Mouse (Mus musculus) liver, adult 2 months (tissue): ENCODE measurements around the gene Ace. TPM values are rescaled to one million over a fixed set of nuclear protein-coding genes. Genes with fewer than 3 reads are reported as not detected.

Experiments used
- DNase-seq: peaks from one replicate; pipeline ENCODE4 v3.0.0-alpha.2; 2011; ENCODE audit warnings: low read depth, low spot score; ENCODE audit errors: extremely low read depth
- H3K27ac ChIP-seq: fragments of 200-500 bp; replicated peaks from 2 replicates; pipeline ENCODE4 v1.5.1; 2012; ENCODE audit warnings: low read depth, mild to moderate bottlenecking, control low read depth, inconsistent platforms, low read length; ENCODE audit not compliant: insufficient read depth
- H3K27me3 ChIP-seq: fragments of 200-500 bp; 2 replicates; pipeline ENCODE4 v1.6.1; 2012; ENCODE audit warnings: mild to moderate bottlenecking, moderate library complexity, low read length, inconsistent platforms; ENCODE audit not compliant: control insufficient read depth, insufficient read depth
- H3K36me3 ChIP-seq: fragments of 200-500 bp; 2 replicates; pipeline ENCODE4 v1.6.1; 2012; ENCODE audit warnings: low read length, inconsistent platforms; ENCODE audit not compliant: control insufficient read depth, insufficient read depth
- H3K4me1 ChIP-seq: fragments of 200-500 bp; 2 replicates; pipeline ENCODE4 v1.6.1; 2011; ENCODE audit warnings: low read length; ENCODE audit not compliant: control insufficient read depth, insufficient read depth
- H3K4me3 ChIP-seq: fragments of 200-500 bp; 2 replicates; pipeline ENCODE4 v1.5.1; 2011; ENCODE audit warnings: low read depth, mild to moderate bottlenecking, control low read depth, low read length, moderate library complexity; ENCODE audit not compliant: insufficient read depth
- H3K79me2 ChIP-seq: fragments of 200-500 bp; 2 replicates; pipeline ENCODE4 v1.6.1; 2012; ENCODE audit warnings: inconsistent platforms, mild to moderate bottlenecking, low read length, moderate library complexity; ENCODE audit not compliant: control insufficient read depth, insufficient read depth
- H3K9ac ChIP-seq: fragments of 200-500 bp; 2 replicates; pipeline ENCODE4 v1.6.1; 2012; ENCODE audit warnings: low read depth, mild to moderate bottlenecking, control low read depth, inconsistent platforms, low read length
- CTCF ChIP-seq: fragments of 200-500 bp; IDR thresholded peaks from 2 replicates; pipeline ENCODE4 v1.5.1; 2011; ENCODE audit warnings: low read depth, low read length, control low read depth
- POLR2A ChIP-seq: fragments of 200-500 bp; IDR thresholded peaks from 2 replicates; pipeline ENCODE4 v1.6.1; 2011; ENCODE audit warnings: low read length, control low read depth; ENCODE audit not compliant: insufficient read depth; ENCODE audit errors: extremely low read depth
- WGBS: fragments of 180-500 bp; shearing (Covaris S2); methylation state at CpG from one replicate; pipeline ENCODE4 v1.1.7; 2018; 5-methylcytosine and 5-hydroxymethylcytosine counted together
- polyA plus RNA-seq: library from polyadenylated mRNA; depleted of rRNA; stranded (reverse); fragments of >200 nt; gene quantifications from 2 replicates; pipeline ENCODE4 v1.2.3, GENCODE M21; 2012
- total RNA-seq: library from RNA; depleted of rRNA; stranded (reverse); fragments of >200 nt; gene quantifications from 2 replicates; pipeline ENCODE4 v1.2.3, GENCODE M21; 2014

The Ace gene
- total and polyA plus RNA-seq, 2 experiments, result 0.28 to 0.42 TPM

DNA sequence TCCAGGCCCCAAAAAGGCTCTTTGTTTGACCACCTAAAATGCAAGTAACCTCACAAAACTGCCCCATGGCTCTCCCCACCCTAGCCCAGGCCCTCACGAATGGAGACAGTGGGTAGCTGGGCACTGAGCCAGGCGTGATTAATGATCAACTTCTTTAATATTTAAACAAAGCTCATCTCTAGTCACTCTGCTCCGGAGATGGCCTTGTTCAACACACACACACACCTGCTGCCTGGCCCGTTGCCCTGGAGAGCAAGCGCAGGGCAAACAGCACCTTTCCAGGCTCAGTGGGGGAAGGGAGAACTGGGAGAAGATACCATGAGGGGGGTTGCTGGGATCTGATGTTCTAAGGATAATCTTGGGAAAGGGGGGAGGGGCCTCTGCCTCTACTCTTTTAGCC, 38.2 kb downstream of the Ace start:
- Histone ChIP-seq H3K9ac (no peak overlapping the region), H3K27me3 (peaks cover 8% of the 10 kb centered on the region), H3K27ac (no peak overlapping the region), H3K79me2 (no peaks in the 10 kb centered on the region), H3K4me3 (no peak overlapping the region), H3K36me3 (no peaks in the 10 kb centered on the region), H3K4me1 (peaks cover 9% of the 10 kb centered on the region; the same call in 1 of the 2 replicates)
- WGBS, result 17% methylated on average over 5 of the region's 5 CpGs
- TF ChIP-seq POLR2A (no peak), CTCF (no peak)
- DNase-seq, result peak; percentile 79

GRCm38 (mm10) chr11:106007821-106008220, 40.1 kb downstream of the Ace start, which contains the start of gene Kcnh6:
Gene Kcnh6, plus strand, starts transcription at chr11:106008124.
- Histone ChIP-seq H3K4me3 (no peak within 1 kb of the TSS), H3K27me3 (peaks cover 8% of the 10 kb centered on the region), H3K36me3 (no peaks in the 10 kb centered on the region), H3K79me2 (no peaks in the 10 kb centered on the region), H3K9ac (no peak within 1 kb of the TSS), H3K27ac (no peak within 1 kb of the TSS), H3K4me1 (peaks cover 9% of the 10 kb centered on the region; the same call in 1 of the 2 replicates)
- no peak for TF ChIP-seq POLR2A
- 0 out of 2 replicates have a peak, but pooled peaks have one; percentile 1 for TF ChIP-seq CTCF
- WGBS, result under 1% methylated on average over 25 of the region's 25 CpGs
- peak; percentile 26 for DNase-seq

GRCm38 (mm10) chr11:106012711-106013110, 45.0 kb downstream of the Ace start:
- WGBS, result 68% methylated on average over 7 of the region's 7 CpGs
- Histone ChIP-seq H3K4me1 (no peaks in the 10 kb centered on the region), H3K9ac (no peak overlapping the region), H3K4me3 (no peak overlapping the region), H3K79me2 (no peaks in the 10 kb centered on the region), H3K27ac (no peak overlapping the region), H3K27me3 (peaks cover 12% of the 10 kb centered on the region), H3K36me3 (no peaks in the 10 kb centered on the region)
- no peak for DNase-seq
- TF ChIP-seq POLR2A (no peak), CTCF (no peak)

GRCm38 (mm10) chr11:106013556-106014225, 45.9 kb downstream of the Ace start:
- no peaks in the 10 kb centered on the region for H3K79me2 ChIP-seq
- H3K4me1 ChIP-seq, result no peaks in the 10 kb centered on the region
- no peak for TF ChIP-seq POLR2A
- TF ChIP-seq CTCF, result no peak
- H3K27ac ChIP-seq, result no peak overlapping the region
- no peak overlapping the region for H3K4me3 ChIP-seq
- peaks cover 10% of the 10 kb centered on the region for H3K27me3 ChIP-seq
- 56% methylated on average over 11 of the region's 11 CpGs for WGBS
- H3K36me3 ChIP-seq, result no peaks in the 10 kb centered on the region
- DNase-seq, result peak; percentile 34
- no peak overlapping the region for H3K9ac ChIP-seq

- Histone ChIP-seq H3K79me2 (no peaks in the 10 kb centered on the region), H3K27me3 (peaks cover 20% of the 10 kb centered on the region), H3K36me3 (no peaks in the 10 kb centered on the region), H3K9ac (no peak overlapping the region), H3K27ac (no peak overlapping the region), H3K4me1 (no peaks in the 10 kb centered on the region), H3K4me3 (no peak overlapping the region)
- WGBS, result 76% methylated on average over 5 of the region's 5 CpGs
- TF ChIP-seq POLR2A (no peak), CTCF (no peak)
- no peak for DNase-seq
Measured at GRCm38 (mm10) chr11:106016440-106016839, 48.7 kb downstream of the Ace start.
